Mouse (Mus musculus) kidney, postnatal 4 days (tissue): ENCODE data around the gene Tmem256.

ENCODE experiments used
- DNase-seq, 2 experiments: peaks; one replicate each; pipeline ENCODE4 v3.0.0; 2021; ENCODE audit warnings: mixed read lengths in 2 of 2

Gene Tmem256

GRCm38 (mm10) chr11:69886907-69887635, 48.8 kb downstream of the Tmem256 start:
- DNase-seq = peak; percentile 30 to 57
